Mouse (Mus musculus) G1E (cell line): ENCODE measurements at regions not wholly inside any gene's neighbourhood (a gene's known extent, or its start where the extent isn't known, plus 50 kb on each side); places are given as distances from the start of the nearest gene placed in this dataset.

Experiments
- CTCF ChIP-seq: IDR thresholded peaks from 2 replicates; pipeline ENCODE4 v1.5.1; 2012; ENCODE audit warnings: low read depth, low read length, inconsistent platforms, mixed read lengths
- GATA1 ChIP-seq: IDR thresholded peaks from 2 replicates; pipeline ENCODE4 v1.6.1; 2012; ENCODE audit warnings: borderline replicate concordance, low read length, inconsistent platforms, mixed read lengths
- GATA2 ChIP-seq: IDR thresholded peaks from 2 replicates; pipeline ENCODE4 v1.6.1; 2012; ENCODE audit warnings: low read depth, low read length, inconsistent platforms, borderline replicate concordance
- POLR2AphosphoS5 ChIP-seq: IDR thresholded peaks from 2 replicates; pipeline ENCODE4 v1.6.1; 2012; ENCODE audit warnings: low read depth, low read length, inconsistent platforms; ENCODE audit not compliant: insufficient replicate concordance
- TAL1 ChIP-seq: conservative IDR thresholded peaks from 2 replicates; pipeline ENCODE4 v1.6.1; 2012; ENCODE audit warnings: low read depth, low read length, inconsistent platforms, mixed read lengths

DNA sequence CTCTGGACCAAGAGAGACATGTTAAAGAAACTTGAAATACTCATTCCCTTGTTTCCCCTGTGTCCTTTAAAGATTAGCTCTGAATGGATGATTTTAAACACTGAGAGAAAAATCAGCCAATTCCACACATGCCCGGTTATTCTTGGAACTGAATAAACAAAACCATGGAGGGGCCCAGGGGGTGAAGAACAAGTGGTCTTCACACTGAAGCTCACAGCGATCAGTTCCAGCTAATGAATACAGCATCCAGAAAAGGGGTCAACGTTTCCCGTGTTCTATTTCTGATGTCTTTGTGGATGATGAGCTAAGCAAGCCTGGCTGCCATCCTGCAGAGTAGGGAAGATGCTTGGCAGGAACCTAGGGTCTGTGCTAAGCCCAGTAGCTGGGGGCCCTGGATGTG lies 182.3 kb downstream of the Irs2 start:
- TF ChIP-seq GATA1 (no peak), CTCF (no peak), POLR2AphosphoS5 (no peak), TAL1 (no peak), GATA2 (no peak)
